Comparison of ENCODE assay signal across 8 mouse cellular contexts in the genomic region with DNA sequence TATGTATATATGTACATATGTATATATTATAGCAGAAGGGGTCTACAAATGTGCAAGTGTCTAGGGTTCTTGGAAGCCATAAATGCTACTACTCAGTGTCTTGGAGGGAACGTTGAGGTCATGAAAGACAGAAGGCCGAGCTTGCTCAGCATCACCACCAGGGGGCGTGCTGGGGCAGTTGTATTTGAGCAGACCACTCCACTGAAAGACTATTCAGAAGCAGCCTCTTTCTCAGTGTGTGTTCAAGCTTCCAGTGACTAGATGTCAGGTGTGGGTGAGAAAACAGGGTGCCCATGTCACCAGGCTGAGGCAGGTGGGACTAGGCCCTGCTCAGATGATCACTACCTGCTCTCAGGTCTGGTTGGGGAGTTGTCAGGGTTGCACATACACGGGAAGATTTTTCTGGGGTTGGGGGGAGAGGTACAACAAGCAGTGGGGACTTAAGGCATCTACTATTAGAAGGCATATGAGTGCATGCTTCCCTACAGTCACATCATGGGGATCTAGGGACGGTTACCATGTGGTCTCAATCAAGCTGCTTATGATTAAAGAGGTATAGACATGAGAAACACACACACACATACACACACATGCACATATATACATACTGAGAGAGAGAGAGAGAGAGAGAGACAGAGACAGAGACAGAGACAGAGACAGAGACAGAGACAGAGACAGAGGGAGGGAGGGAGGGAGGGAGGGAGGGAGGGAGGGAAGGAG.
DNase-seq lines count a peak whose midpoint lies in the region; ATAC-seq and TF ChIP-seq lines count a peak whose summit lies in the region.

No protein-coding gene starts in this region.

- no peak overlapping the region for H3K4me3 ChIP-seq in lung, embryonic 14.5 days (ENCODE audit: low read depth, low read length)
- H3K4me3 ChIP-seq in olfactory bulb, adult 2 months (ENCODE audit: insufficient read depth, low read depth, low read length), result no peak overlapping the region

- H3K4me1 ChIP-seq in lung, embryonic 14.5 days (ENCODE audit: insufficient read depth), result 0 out of 2 replicates have a peak, but pooled peaks cover 3% of the 10 kb centered on the region
- H3K4me1 ChIP-seq in olfactory bulb, adult 2 months (ENCODE audit: control insufficient read depth, insufficient read depth, low read length), result no peaks in the 10 kb centered on the region

- no peak for TF ChIP-seq POLR2A in olfactory bulb, adult 2 months (IDR thresholded peaks at IDR 0.05; ENCODE audit: insufficient read depth, low read depth, low read length)

- no peaks in the 10 kb centered on the region for H3K9me3 ChIP-seq in lung, embryonic 14.5 days (ENCODE audit: low read depth, low read length)

- TF ChIP-seq CTCF in lung, embryonic 14.5 days (IDR thresholded peaks at IDR 0.05; ENCODE audit: low read depth), result peak; percentile 93
- TF ChIP-seq CTCF in olfactory bulb, adult 2 months (IDR thresholded peaks at IDR 0.05; ENCODE audit: insufficient read depth, low read depth, low read length), result peak; percentile 59

- peak; percentile 62 to 67 for DNase-seq in B cell, adult 2 months
- peak; percentile 90 for DNase-seq in adrenal gland, postnatal 14 days
- DNase-seq in embryo, embryonic 11.5 days (ENCODE audit: low read depth, low spot score), result peak; percentile 35
- DNase-seq in kidney, postnatal 4 days, result peak; percentile 82 to 83
- peak; percentile 82 for DNase-seq in lung, embryonic 14.5 days
- DNase-seq in thymus, postnatal 36 days, result peak; percentile 39

- H3K27ac ChIP-seq in lung, embryonic 14.5 days (ENCODE audit: low read depth), result no peak overlapping the region
- H3K27ac ChIP-seq in olfactory bulb, adult 2 months (ENCODE audit: insufficient read depth, low read depth, low read length), result no peak overlapping the region

- H3K9ac ChIP-seq in lung, embryonic 14.5 days, result no peak overlapping the region

- no peaks in the 10 kb centered on the region for H3K36me3 ChIP-seq in lung, embryonic 14.5 days (ENCODE audit: insufficient read depth)

- no peak overlapping the region for H3K4me2 ChIP-seq in lung, embryonic 14.5 days

- peak; percentile 85 for ATAC-seq in granulocyte monocyte progenitor cell, adult 5-6 weeks (replicated peaks; ENCODE audit: poor library complexity, severe bottlenecking)
- peak; percentile 22; the same call in 1 of the 2 replicates for ATAC-seq in lung, embryonic 14.5 days (ENCODE audit: insufficient read depth)

- no peaks in the 10 kb centered on the region for H3K27me3 ChIP-seq in lung, embryonic 14.5 days (ENCODE audit: insufficient read depth, low read length)

- WGBS in lung, embryonic 14.5 days, result 25% methylated on average over 5 of the region's 5 CpGs
- WGBS in olfactory bulb, adult 2 months, result 38% methylated on average over 5 of the region's 5 CpGs

Comparison
In these comparisons a context has a peak if more than half of its experiments do, and no peak if none do; other contexts are left out.
1. DNase-seq: peak in every context shown above with its lines; median percentile 90 in adrenal gland, postnatal 14 days; 82 in kidney, postnatal 4 days; 82 in lung, embryonic 14.5 days; 64 in B cell, adult 2 months; 39 in thymus, postnatal 36 days; 35 in embryo, embryonic 11.5 days.